Mouse (Mus musculus) right cerebral cortex, adult 2 months (tissue): ENCODE results near the gene Exoc4.

Experiments used
- DNase-seq, 2 experiments: peaks; one replicate each; pipeline ENCODE4 v3.0.0; 2021 to 2022; ENCODE audit warnings: low spot score in 2 of 2

The Exoc4 gene

DNA sequence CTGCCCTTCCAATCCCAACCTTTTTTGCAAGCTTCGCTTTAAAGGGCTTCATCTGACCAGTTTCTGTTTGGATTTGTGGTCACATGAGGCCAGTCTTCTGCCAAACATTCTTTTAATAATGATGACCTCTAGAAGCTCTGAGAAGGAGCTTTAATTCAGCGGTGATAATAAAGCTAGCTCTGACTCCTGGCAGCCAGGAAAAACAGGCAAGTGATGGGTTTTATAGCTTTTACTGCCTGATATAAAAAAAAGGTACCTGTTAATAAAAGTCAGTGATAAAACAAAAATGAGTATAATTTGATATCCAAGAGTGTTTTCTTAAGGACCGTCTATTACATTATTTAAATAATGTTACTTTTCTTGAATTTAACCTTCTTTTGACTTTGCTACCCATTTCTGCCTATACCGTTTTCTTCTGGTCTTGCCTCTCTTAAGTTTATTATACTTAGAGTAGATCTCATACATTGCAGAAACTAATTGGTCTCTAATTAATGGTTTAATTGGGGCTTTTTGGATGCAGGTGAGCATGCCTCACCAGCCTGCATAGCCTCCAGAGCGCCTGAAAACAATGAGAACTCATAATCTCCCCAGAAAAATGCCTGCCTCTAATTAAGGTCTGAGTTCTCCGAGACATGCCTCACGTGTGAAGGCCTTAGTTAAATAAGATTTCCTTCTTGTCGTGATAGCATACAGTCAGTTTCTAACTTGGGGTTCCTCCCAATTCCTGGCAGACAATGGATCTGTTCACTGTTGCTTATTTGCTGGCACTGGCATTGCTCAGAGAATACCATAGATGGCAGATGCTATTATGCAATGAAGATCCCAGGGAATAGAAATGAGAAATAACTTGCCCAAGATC lies 681.4 kb downstream of the Exoc4 start:
- no peak for DNase-seq

GRCm38 (mm10) chr6:33937906-33938305 lies 689.0 kb downstream of the Exoc4 start:
- no peak for DNase-seq

DNA sequence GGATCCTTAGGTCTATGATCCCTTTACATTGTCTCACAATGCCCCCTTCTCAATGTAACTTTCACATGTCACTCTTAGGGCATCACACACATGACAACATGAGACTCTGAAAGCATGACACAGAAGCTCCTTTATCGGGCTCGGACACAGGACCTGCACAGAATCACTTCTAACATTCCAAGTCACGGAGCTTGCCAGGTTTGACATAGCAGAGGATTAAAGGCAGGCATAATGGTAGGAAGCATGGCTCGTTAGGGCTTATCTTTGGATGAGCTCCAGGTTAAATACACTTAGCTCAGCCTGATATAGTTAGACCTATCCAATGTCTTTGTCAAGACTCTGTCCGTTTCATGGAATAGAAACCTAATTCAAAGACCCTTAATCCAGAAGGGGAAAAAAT lies 690.3 kb downstream of the Exoc4 start:
- no peak for DNase-seq

- DNase-seq = no peak
Measured at GRCm38 (mm10) chr6:33946911-33947489, 698.1 kb downstream of the Exoc4 start.

DNA sequence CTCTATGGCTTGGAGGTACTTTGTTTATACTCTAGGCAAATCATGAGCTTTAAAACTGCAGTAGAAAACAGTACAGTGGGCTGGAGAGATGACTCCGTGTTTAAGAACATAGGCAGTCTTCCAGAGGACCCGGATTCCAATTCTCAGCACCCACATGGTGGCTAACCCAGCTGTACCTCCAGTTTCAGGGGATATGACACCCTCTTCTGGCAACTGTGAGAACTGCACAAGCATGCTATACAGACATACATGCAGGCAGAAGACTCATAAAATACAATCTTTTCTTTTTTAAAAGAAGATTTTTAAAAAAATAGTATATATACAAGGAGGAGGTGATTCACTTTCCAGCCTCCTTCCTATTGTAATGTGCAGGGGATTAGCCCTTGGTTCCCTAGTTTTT lies 701.2 kb downstream of the Exoc4 start:
- no peak for DNase-seq

- no peak for DNase-seq
Measured at GRCm38 (mm10) chr6:33955469-33955868, 706.6 kb downstream of the Exoc4 start.

- DNase-seq = no peak
Measured at GRCm38 (mm10) chr6:33958281-33958680, 709.4 kb downstream of the Exoc4 start.

DNA sequence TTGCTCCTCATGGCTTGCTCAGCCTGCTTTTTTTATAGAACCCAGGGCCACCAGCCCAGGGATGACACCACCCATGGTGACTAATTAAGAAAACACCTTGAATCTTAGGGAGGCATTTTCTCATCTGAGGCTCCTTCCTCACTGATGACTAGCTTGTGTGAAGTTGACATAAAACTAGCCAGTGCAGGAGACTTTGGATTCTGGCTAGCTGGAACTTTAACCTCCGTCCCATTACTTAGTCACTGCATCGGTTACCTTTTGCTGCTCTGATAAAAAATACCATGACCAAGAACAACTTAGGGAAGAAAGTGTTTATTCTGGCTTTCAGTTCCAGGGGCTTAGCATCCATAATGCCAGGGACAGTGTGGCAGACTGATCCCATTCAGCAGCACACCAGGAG lies 711.9 kb downstream of the Exoc4 start:
- DNase-seq = no peak

DNA sequence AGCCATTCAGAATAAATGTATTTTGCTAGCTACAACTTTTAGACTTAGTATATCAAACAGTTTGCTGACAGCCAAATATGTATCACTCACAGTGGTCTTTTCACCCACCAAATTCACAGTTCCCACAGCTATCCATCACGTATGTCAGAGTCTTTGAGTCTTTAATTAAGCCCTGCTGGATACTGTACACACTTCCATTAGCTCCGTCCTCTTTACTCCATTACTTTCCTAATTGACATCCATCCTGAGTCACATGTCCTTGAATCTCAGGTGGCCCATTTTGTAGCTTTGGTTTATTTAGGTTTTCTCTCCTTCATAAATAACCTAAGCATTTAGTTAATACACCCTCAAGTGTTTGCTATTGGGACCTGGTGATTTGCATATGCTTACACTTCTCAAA lies 714.2 kb downstream of the Exoc4 start:
- no peak for DNase-seq

GRCm38 (mm10) chr6:33965571-33965970 lies 716.7 kb downstream of the Exoc4 start:
- no peak for DNase-seq

GRCm38 (mm10) chr6:33968746-33969145 lies 719.9 kb downstream of the Exoc4 start:
- DNase-seq = no peak

DNA sequence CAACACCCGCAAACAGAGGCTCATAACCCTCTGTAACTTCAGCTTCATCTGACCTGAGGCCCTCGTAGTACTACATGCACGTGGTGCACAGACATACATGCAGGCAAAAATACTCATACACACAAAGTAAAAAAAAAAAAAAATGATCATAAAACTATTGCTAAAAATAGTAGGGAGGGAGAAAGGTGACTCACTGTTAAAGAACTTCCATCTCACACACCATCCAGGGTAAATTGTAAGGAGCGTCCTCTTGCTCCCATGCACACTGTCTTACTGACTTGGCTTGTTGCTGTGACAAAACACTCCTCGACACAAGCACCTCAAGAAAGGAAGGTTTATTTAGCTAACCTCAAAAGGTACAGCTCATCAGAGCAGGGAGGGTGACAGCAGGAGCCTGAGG lies 723.9 kb downstream of the Exoc4 start:
- DNase-seq = no peak

DNA sequence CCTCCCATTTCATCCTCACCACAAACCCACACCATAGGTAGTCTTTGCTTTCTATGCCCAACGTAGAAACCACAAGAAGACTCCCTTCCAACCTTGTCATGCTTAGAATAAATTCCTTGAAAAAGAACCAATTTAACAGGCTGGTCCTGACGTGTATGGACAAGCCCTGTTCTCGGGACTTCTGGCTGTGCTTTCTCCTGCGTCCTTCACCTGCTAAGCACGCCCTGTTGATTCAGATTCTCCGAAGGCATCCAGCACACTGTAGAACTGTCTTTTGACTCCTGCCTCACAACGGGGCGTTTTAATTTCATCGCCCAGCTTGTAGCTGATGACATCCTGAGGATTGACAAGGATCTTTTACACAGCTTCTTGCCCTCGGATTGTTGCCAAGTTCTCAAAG lies 727.7 kb downstream of the Exoc4 start:
- DNase-seq = no peak

DNA sequence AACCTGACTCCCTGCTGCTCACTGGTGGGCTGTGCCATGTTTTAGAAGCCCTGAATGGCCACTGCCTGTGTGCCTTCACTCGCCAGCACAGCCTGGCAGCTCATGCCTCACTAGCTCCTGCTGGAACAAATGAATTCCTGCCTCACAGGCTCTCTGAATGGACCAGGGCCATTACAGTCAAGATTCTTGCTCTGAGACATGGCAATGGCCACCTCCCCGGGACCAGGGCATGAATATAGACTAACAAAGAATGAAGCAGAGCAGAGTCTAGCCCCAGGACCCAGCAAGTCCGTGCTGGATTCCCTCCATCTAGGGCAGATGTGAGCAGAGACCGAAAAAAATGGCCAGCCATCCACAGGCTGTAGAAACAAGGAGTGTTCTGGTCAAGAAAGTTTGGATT lies 728.6 kb downstream of the Exoc4 start:
- DNase-seq = no peak

DNA sequence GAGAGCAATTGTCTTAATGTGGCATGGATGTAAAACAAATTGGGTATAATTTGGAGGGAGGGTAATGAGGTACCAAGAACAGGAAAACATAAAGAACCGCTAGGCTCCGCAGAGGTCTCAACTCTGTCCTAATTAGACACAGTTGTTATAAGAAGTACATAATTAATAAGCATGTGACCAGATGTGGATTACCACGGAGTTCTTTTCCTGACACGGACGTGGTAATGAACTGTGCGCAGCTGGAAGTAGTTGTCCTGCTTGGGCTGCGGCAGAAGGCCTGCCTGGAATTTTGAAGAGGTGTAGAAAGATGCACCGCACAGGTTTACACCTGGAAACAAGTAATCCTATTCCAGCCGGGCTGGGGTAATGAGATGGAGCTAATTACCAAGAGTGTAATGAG lies 729.0 kb downstream of the Exoc4 start:
- no peak for DNase-seq

DNA sequence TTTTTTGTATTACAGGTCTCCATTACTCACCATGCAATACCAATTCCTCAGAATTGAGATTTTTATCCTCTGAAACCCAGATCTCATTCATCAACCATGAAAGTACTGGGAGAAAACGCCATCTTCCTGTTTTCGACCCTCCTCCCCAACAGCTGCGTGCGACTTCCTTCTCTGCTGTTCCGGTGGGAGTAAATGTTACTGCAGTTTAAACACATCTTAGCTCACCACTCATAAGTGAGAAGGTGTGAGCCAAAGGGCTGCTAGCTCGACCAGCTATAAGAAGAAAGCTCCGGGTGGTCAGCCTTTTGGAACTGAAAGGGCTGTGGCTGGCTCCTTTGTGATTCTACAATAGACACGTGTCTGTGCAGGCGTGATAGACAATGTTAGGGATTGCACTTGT lies 733.8 kb downstream of the Exoc4 start:
- DNase-seq = no peak

DNA sequence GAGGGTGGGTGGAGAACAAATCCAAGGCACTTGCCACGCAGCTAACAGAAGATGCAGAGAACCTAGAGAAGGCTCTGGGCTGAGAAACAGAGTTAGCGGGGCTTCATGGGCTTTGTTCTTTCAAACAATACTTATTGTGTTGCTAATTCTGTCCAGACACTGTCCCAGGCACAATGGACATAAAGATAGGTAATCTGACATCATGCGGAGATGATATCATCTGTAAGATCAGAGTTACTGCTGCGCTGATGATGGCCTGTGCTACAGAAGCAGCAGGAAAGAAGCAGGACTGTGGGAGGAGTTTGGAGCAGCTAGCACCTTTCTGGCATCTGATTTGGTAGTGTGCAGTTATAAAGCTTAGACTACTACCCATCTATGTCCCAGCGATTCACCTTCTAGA lies 738.2 kb downstream of the Exoc4 start:
- no peak for DNase-seq

GRCm38 (mm10) chr6:33992213-33993034 lies 743.5 kb downstream of the Exoc4 start:
- no peak for DNase-seq

GRCm38 (mm10) chr6:33993842-33994241 lies 745.0 kb downstream of the Exoc4 start:
- DNase-seq = no peak

GRCm38 (mm10) chr6:33998590-33998989 lies 749.7 kb downstream of the Exoc4 start:
- no peak for DNase-seq

- DNase-seq = no peak
Measured at GRCm38 (mm10) chr6:33999530-33999929, 750.6 kb downstream of the Exoc4 start.

- no peak for DNase-seq
Measured at GRCm38 (mm10) chr6:34000644-34001043, 751.8 kb downstream of the Exoc4 start.

DNA sequence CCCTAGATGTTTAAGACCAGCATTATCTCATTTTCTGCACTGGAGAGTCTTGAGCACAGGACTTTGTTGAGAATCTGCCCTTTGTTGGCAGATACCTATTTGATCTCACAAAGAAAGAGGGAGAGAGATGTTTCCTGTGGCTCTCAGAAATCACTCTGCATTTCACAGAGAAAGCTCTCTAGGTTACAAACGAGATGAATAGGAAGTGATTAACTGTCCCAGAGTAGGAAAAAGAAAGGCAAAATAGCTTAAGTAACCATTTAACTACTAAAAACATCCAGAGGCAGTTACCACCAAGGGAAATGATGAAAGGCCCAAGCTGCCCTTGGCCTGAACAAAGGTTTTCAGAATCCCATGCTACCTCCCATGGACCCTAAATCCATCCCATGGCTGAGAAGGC lies 754.1 kb downstream of the Exoc4 start:
- DNase-seq = no peak
